Mouse (Mus musculus) forebrain, embryonic 14.5 days (tissue): ENCODE data around the gene Hsd17b14. TPM values are rescaled to one million over a fixed set of nuclear protein-coding genes. Genes with fewer than 3 reads are reported as not detected.
"Not testable (repeated sequence)": the region's sequence is repeated elsewhere in the genome, so short reads cannot be mapped to it uniquely, and the experiment has no call there.

Experiments
- ATAC-seq: fragments of 200-750 bp; cut with Nextera tagmentation; 2 replicates; pipeline ENCODE4 v1.8.0; 2017; ENCODE audit warnings: mild to moderate bottlenecking, moderate library complexity
- DNase-seq: peaks from one replicate; pipeline ENCODE4 v3.0.0-alpha.2; 2015; ENCODE audit warnings: low spot score
- H3K27ac ChIP-seq: fragments of 300-500 bp; sonication (generic); 2 replicates; pipeline ENCODE4 v1.5.1; 2014; ENCODE audit warnings: low read depth, mild to moderate bottlenecking, control low read depth, low read length, moderate library complexity
- H3K27me3 ChIP-seq: fragments of 300-500 bp; sonication (generic); replicated peaks from 2 replicates; pipeline ENCODE4 v1.6.1; 2014; ENCODE audit warnings: low read length, control low read depth, mixed read lengths; ENCODE audit not compliant: control insufficient read depth, insufficient read depth
- H3K36me3 ChIP-seq: fragments of 300-500 bp; sonication (generic); 2 replicates; pipeline ENCODE4 v1.6.1; 2014; ENCODE audit warnings: low read length, control low read depth; ENCODE audit not compliant: control insufficient read depth, insufficient read depth
- H3K4me1 ChIP-seq: fragments of 300-500 bp; sonication (generic); 2 replicates; pipeline ENCODE4 v1.6.1; 2014; ENCODE audit warnings: antibody characterized with exemption, low read length, control low read depth; ENCODE audit not compliant: control insufficient read depth, insufficient read depth
- H3K4me2 ChIP-seq: fragments of 300-500 bp; sonication (generic); 2 replicates; pipeline ENCODE4 v1.6.1; 2014; ENCODE audit warnings: mild to moderate bottlenecking, control low read depth, low read length
- H3K4me3 ChIP-seq: fragments of 300-500 bp; sonication (generic); 2 replicates; pipeline ENCODE4 v1.5.1; 2014; ENCODE audit warnings: low read depth, low read length, control low read depth
- H3K9ac ChIP-seq: fragments of 300-500 bp; sonication (generic); 2 replicates; pipeline ENCODE4 v1.6.1; 2014; ENCODE audit warnings: mild to moderate bottlenecking, low read length, control low read depth, moderate library complexity
- H3K9me3 ChIP-seq: fragments of 300-500 bp; sonication (generic); replicated peaks from 2 replicates; pipeline ENCODE4 v1.6.1; 2016; ENCODE audit warnings: low read length, control low read depth, mixed read lengths; ENCODE audit not compliant: control insufficient read depth
- WGBS: fragments of 180-500 bp; shearing (Covaris S2); extraction: QIAGEN DNeasy Blood & Tissue Kit; methylation state at CpG from one replicate; pipeline ENCODE4 v1.1.7; 2014; 5-methylcytosine and 5-hydroxymethylcytosine counted together
- polyA plus RNA-seq: library from polyadenylated mRNA; unstranded; fragments of >200 nt; fragmentation: Nextera tagmentation; extraction: Ambion mirVana; gene quantifications from 2 replicates; pipeline ENCODE4 v1.2.1, GENCODE M21; 2014

Gene Hsd17b14
- polyA plus RNA-seq: 0.17 and 0.22 TPM in 2 replicates

GRCm38 (mm10) chr7:45554744-45555143 lies at the start of gene Hsd17b14:
Hsd17b14 (plus strand) TSS chr7:45554893.
- H3K4me3 ChIP-seq: no peak within 1 kb of the TSS
- no peaks in the 10 kb centered on the region for H3K27me3 ChIP-seq
- H3K9me3 ChIP-seq: no peaks in the 10 kb centered on the region
- DNase-seq: no peak
- no peak for ATAC-seq
- H3K36me3 ChIP-seq: no peaks in the 10 kb centered on the region
- WGBS: 47% methylated on average over 8 of the region's 8 CpGs
- no peak within 1 kb of the TSS for H3K9ac ChIP-seq
- H3K27ac ChIP-seq: no peak within 1 kb of the TSS
- no peaks in the 10 kb centered on the region for H3K4me1 ChIP-seq
- no peak within 1 kb of the TSS for H3K4me2 ChIP-seq

GRCm38 (mm10) chr7:45507583-45507982 lies 47.1 kb upstream of the Hsd17b14 start:
- Histone ChIP-seq H3K9me3 (no peaks in the 10 kb centered on the region), H3K4me1 (peaks cover 9% of the 10 kb centered on the region), H3K27ac (no peak overlapping the region), H3K4me2 (no peak overlapping the region), H3K27me3 (no peaks in the 10 kb centered on the region), H3K36me3 (peaks cover 8% of the 10 kb centered on the region; the same call in 1 of the 2 replicates), H3K4me3 (no peak overlapping the region), H3K9ac (no peak overlapping the region)
- DNase-seq (no peak), ATAC-seq (no peak)
- 90% methylated on average over 6 of the region's 6 CpGs for WGBS

- DNase-seq: no peak
- H3K4me2 ChIP-seq: no peak overlapping the region
- H3K9ac ChIP-seq: no peak overlapping the region
- no peaks in the 10 kb centered on the region for H3K27me3 ChIP-seq
- 85% methylated on average over 6 of the region's 6 CpGs for WGBS
- H3K4me1 ChIP-seq: peaks cover 9% of the 10 kb centered on the region
- no peak overlapping the region for H3K4me3 ChIP-seq
- no peak for ATAC-seq
- H3K9me3 ChIP-seq: no peaks in the 10 kb centered on the region
- H3K36me3 ChIP-seq: peaks cover 7% of the 10 kb centered on the region; the same call in 1 of the 2 replicates
- no peak overlapping the region for H3K27ac ChIP-seq
These were observed 46.1 kb upstream of the Hsd17b14 start for GRCm38 (mm10) chr7:45508561-45508960.

- H3K4me3 ChIP-seq: peak overlapping the region; percentile 57
These were observed 45.4 kb upstream of the Hsd17b14 start for GRCm38 (mm10) chr7:45509181-45509882.

GRCm38 (mm10) chr7:45509912-45510787 lies 44.5 kb upstream of the Hsd17b14 start, which contains the start of gene Nucb1:
Nucb1 (minus strand) TSS chr7:45510406.
- H3K27ac ChIP-seq: peak within 1 kb of the TSS; percentile 75
- H3K27me3 ChIP-seq: no peaks in the 10 kb centered on the region
- no peaks in the 10 kb centered on the region for H3K9me3 ChIP-seq
- H3K4me1 ChIP-seq: peaks cover 9% of the 10 kb centered on the region
- H3K4me2 ChIP-seq: peak within 1 kb of the TSS; percentile 81
- peak within 1 kb of the TSS; percentile 57 for H3K4me3 ChIP-seq
- DNase-seq (peak; percentile 97), ATAC-seq (peak; percentile 92)
- peaks cover 7% of the 10 kb centered on the region; the same call in 1 of the 2 replicates for H3K36me3 ChIP-seq
- peak within 1 kb of the TSS; percentile 79 for H3K9ac ChIP-seq
- under 1% methylated on average over 44 of the region's 44 CpGs for WGBS

More at GRCm38 (mm10) chr7:45509181-45509882, 45.4 kb upstream of the Hsd17b14 start:
- Histone ChIP-seq H3K9ac (peak overlapping the region; percentile 79), H3K4me2 (peak overlapping the region; percentile 81), H3K27me3 (no peaks in the 10 kb centered on the region), H3K9me3 (no peaks in the 10 kb centered on the region), H3K36me3 (peaks cover 7% of the 10 kb centered on the region; the same call in 1 of the 2 replicates), H3K4me1 (peaks cover 9% of the 10 kb centered on the region), H3K27ac (no peak overlapping the region)
- peak; percentile 21; the same call in 1 of the 2 replicates for ATAC-seq
- no peak for DNase-seq
- 39% methylated on average over 19 of the region's 19 CpGs for WGBS

- no peak overlapping the region for H3K9ac ChIP-seq
- no peaks in the 10 kb centered on the region for H3K27me3 ChIP-seq
- H3K9me3 ChIP-seq: no peaks in the 10 kb centered on the region
- peaks cover 3% of the 10 kb centered on the region for H3K4me1 ChIP-seq
- H3K27ac ChIP-seq: no peak overlapping the region
- H3K4me3 ChIP-seq: no peak overlapping the region
- ATAC-seq (no peak), DNase-seq (no peak)
- no peak overlapping the region for H3K4me2 ChIP-seq
- no peaks in the 10 kb centered on the region for H3K36me3 ChIP-seq
- WGBS: 83% methylated on average over 7 of the region's 7 CpGs
These were observed 40.3 kb upstream of the Hsd17b14 start for GRCm38 (mm10) chr7:45514411-45514810.

GRCm38 (mm10) chr7:45515436-45515835 lies 39.3 kb upstream of the Hsd17b14 start:
- no peaks in the 10 kb centered on the region for H3K36me3 ChIP-seq
- no peaks in the 10 kb centered on the region for H3K27me3 ChIP-seq
- WGBS: 42% methylated on average over 16 of the region's 16 CpGs
- no peak overlapping the region for H3K4me3 ChIP-seq
- H3K4me1 ChIP-seq: no peaks in the 10 kb centered on the region
- ATAC-seq (no peak), DNase-seq (no peak)
- H3K27ac ChIP-seq: no peak overlapping the region
- no peaks in the 10 kb centered on the region for H3K9me3 ChIP-seq
- no peak overlapping the region for H3K4me2 ChIP-seq
- H3K9ac ChIP-seq: no peak overlapping the region

- not testable (repeated sequence) for H3K27ac ChIP-seq, H3K27me3 ChIP-seq, H3K4me2 ChIP-seq, H3K9ac ChIP-seq, H3K9me3 ChIP-seq, ATAC-seq, H3K4me1 ChIP-seq, H3K4me3 ChIP-seq, H3K36me3 ChIP-seq, DNase-seq
- 73% methylated on average over 5 of the region's 5 CpGs for WGBS
These were observed 37.8 kb upstream of the Hsd17b14 start for GRCm38 (mm10) chr7:45516846-45517245.
